ENCODE assay signal across 8 mouse cellular contexts in genomic region chr4:115839956-115840355, GRCm38 (mm10). TPM values are rescaled to one million over a fixed set of nuclear protein-coding genes. Genes with fewer than 3 reads are reported as not detected.
A peak's percentile ranks its signal among the peaks of the same experiment; 100 is the strongest.
DNase-seq lines count a peak whose midpoint lies in the region; ATAC-seq and TF ChIP-seq lines count a peak whose summit lies in the region.

No protein-coding gene starts in this region.

- H3K4me2 ChIP-seq in forebrain, embryonic 13.5 days, result peak overlapping the region; percentile 75
- H3K4me2 ChIP-seq in midbrain, postnatal 0 days (ENCODE audit: low read depth, low read length, poor library complexity, severe bottlenecking), result peak overlapping the region; percentile 72

- peak overlapping the region; percentile 77; the same call in 1 of the 2 replicates for H3K9ac ChIP-seq in forebrain, embryonic 13.5 days
- H3K9ac ChIP-seq in midbrain, postnatal 0 days (replicated peaks; ENCODE audit: low read length, poor library complexity, severe bottlenecking), result no peak overlapping the region

- TF ChIP-seq CTCF in midbrain, postnatal 0 days (IDR thresholded peaks at IDR 0.05), result no peak
- no peak for TF ChIP-seq CTCF in thymus, adult 2 months (IDR thresholded peaks at IDR 0.05; ENCODE audit: borderline replicate concordance, control insufficient read depth, extremely low read depth, insufficient read depth, low read length, poor library complexity)

- no peaks in the 10 kb centered on the region for H3K9me3 ChIP-seq in forebrain, embryonic 13.5 days (replicated peaks)
- no peaks in the 10 kb centered on the region for H3K9me3 ChIP-seq in midbrain, postnatal 0 days (ENCODE audit: low read length)

- no peaks in the 10 kb centered on the region for H3K36me3 ChIP-seq in forebrain, embryonic 13.5 days (ENCODE audit: poor library complexity, severe bottlenecking)
- peaks cover 2% of the 10 kb centered on the region; the same call in 1 of the 2 replicates for H3K36me3 ChIP-seq in midbrain, postnatal 0 days (ENCODE audit: insufficient read depth, low read length)
- H3K36me3 ChIP-seq in thymus, adult 2 months (ENCODE audit: control insufficient read depth, insufficient read depth, low read length), result no peaks in the 10 kb centered on the region

- H3K4me1 ChIP-seq in forebrain, embryonic 13.5 days, result peaks cover 7% of the 10 kb centered on the region
- H3K4me1 ChIP-seq in midbrain, postnatal 0 days (ENCODE audit: insufficient read depth, low read length), result no peaks in the 10 kb centered on the region
- peaks cover 10% of the 10 kb centered on the region for H3K4me1 ChIP-seq in thymus, adult 2 months (replicated peaks; ENCODE audit: control insufficient read depth, insufficient read depth, low read length)

- WGBS in forebrain, embryonic 13.5 days, result 62% methylated on average over 4 of the region's 4 CpGs
- WGBS in midbrain, postnatal 0 days, result 59% methylated on average over 4 of the region's 4 CpGs
- 63% methylated on average over 4 of the region's 4 CpGs for WGBS in thymus, adult 2 months

- no peak overlapping the region for H3K27ac ChIP-seq in forebrain, embryonic 13.5 days
- no peak overlapping the region for H3K27ac ChIP-seq in midbrain, postnatal 0 days (ENCODE audit: low read depth, low read length)
- H3K27ac ChIP-seq in thymus, adult 2 months (ENCODE audit: control insufficient read depth, insufficient read depth, low read length), result no peak overlapping the region

- peak overlapping the region; percentile 64 for H3K4me3 ChIP-seq in forebrain, embryonic 13.5 days
- H3K4me3 ChIP-seq in midbrain, postnatal 0 days (ENCODE audit: low read depth, low read length), result peak overlapping the region; percentile 58; the same call in 1 of the 2 replicates
- H3K4me3 ChIP-seq in thymus, adult 2 months (ENCODE audit: control insufficient read depth, insufficient read depth, low read length), result no peak overlapping the region

- no peaks in the 10 kb centered on the region for H3K27me3 ChIP-seq in forebrain, embryonic 13.5 days
- H3K27me3 ChIP-seq in midbrain, postnatal 0 days (ENCODE audit: insufficient read depth, low read length), result no peaks in the 10 kb centered on the region
- no peaks in the 10 kb centered on the region for H3K27me3 ChIP-seq in thymus, adult 2 months (ENCODE audit: control insufficient read depth, insufficient read depth, low read length)

- DNase-seq in lung, adult 18-20 months, result peak; percentile 30 to 38
- no peak for DNase-seq in lung, postnatal 14 days
- peak; percentile 37 to 38 for DNase-seq in kidney, postnatal 36 days
- DNase-seq in midbrain, postnatal 0 days (ENCODE audit: low spot score), result no peak
- DNase-seq in thymus, adult 2 months, result no peak
- no peak for DNase-seq in embryo, embryonic 10 days (ENCODE audit: low spot score)
- no peak for DNase-seq in cerebellum, adult 8-10 months

- no peak for ATAC-seq in forebrain, embryonic 13.5 days
- no peak for ATAC-seq in midbrain, postnatal 0 days (ENCODE audit: low FRiP score)

- no peak for TF ChIP-seq POLR2A in thymus, adult 2 months (IDR thresholded peaks at IDR 0.05; ENCODE audit: control insufficient read depth, extremely low read depth, insufficient read depth, low read length, poor library complexity)

RNA-seq across cellular contexts. Expression of gene Mknk1, which starts 1.0 kb away (rescaled TPM):
- polyA plus RNA-seq in forebrain, embryonic 13.5 days (2015; fragmentation: Nextera tagmentation; extraction: Ambion mirVana), result 21.7 and 23.0 TPM in 2 replicates
- 18.5 and 27.8 TPM in 2 replicates for total RNA-seq in midbrain, postnatal 0 days (2014; rRNA removed)
- polyA plus RNA-seq in midbrain, postnatal 0 days (2015; fragmentation: Nextera tagmentation; extraction: Ambion mirVana), result 22.8 and 23.2 TPM in 2 replicates
- polyA plus RNA-seq in thymus, adult 2 months (2012; rRNA removed), result 101 and 136 TPM in 2 replicates

RNA-seq across cellular contexts. Expression of gene Mob3c, which starts 12.1 kb away (rescaled TPM):
- polyA plus RNA-seq in forebrain, embryonic 13.5 days (2015; fragmentation: Nextera tagmentation; extraction: Ambion mirVana), result 3.8 and 4.9 TPM in 2 replicates
- 3.7 and 12.1 TPM in 2 replicates for total RNA-seq in midbrain, postnatal 0 days (2014; rRNA removed)
- polyA plus RNA-seq in midbrain, postnatal 0 days (2015; fragmentation: Nextera tagmentation; extraction: Ambion mirVana), result 2.8 and 3.1 TPM in 2 replicates
- polyA plus RNA-seq in thymus, adult 2 months (2012; rRNA removed), result 36.4 and 36.8 TPM in 2 replicates

RNA-seq across cellular contexts. Expression of gene Kncn, which starts 44.2 kb away (rescaled TPM):
- polyA plus RNA-seq in forebrain, embryonic 13.5 days (2015; fragmentation: Nextera tagmentation; extraction: Ambion mirVana), result 0.09 TPM in 1 of 2 replicates, not detected in the other
- total RNA-seq in midbrain, postnatal 0 days (2014; rRNA removed), result 0.09 and 0.11 TPM in 2 replicates
- 0.16 and 0.25 TPM in 2 replicates for polyA plus RNA-seq in midbrain, postnatal 0 days (2015; fragmentation: Nextera tagmentation; extraction: Ambion mirVana)
- 0.09 and 0.15 TPM in 2 replicates for polyA plus RNA-seq in thymus, adult 2 months (2012; rRNA removed)

RNA-seq across cellular contexts. Expression of gene 6430628N08Rik, which starts 50.5 kb away (rescaled TPM):
- 0.25 TPM in 1 of 2 replicates, not detected in the other for polyA plus RNA-seq in forebrain, embryonic 13.5 days (2015; fragmentation: Nextera tagmentation; extraction: Ambion mirVana)
- total RNA-seq in midbrain, postnatal 0 days (2014; rRNA removed), result 0.33 and 0.66 TPM in 2 replicates
- polyA plus RNA-seq in midbrain, postnatal 0 days (2015; fragmentation: Nextera tagmentation; extraction: Ambion mirVana), result 0.94 and 1.2 TPM in 2 replicates
- 0.17 TPM in 1 of 2 replicates, not detected in the other for polyA plus RNA-seq in thymus, adult 2 months (2012; rRNA removed)

RNA-seq across cellular contexts. Expression of gene Atpaf1, which starts 55.3 kb away (rescaled TPM):
- polyA plus RNA-seq in forebrain, embryonic 13.5 days (2015; fragmentation: Nextera tagmentation; extraction: Ambion mirVana), result 31.1 and 35.8 TPM in 2 replicates
- total RNA-seq in midbrain, postnatal 0 days (2014; rRNA removed), result 25.9 and 40.0 TPM in 2 replicates
- 37.8 and 38.7 TPM in 2 replicates for polyA plus RNA-seq in midbrain, postnatal 0 days (2015; fragmentation: Nextera tagmentation; extraction: Ambion mirVana)
- polyA plus RNA-seq in thymus, adult 2 months (2012; rRNA removed), result 30.2 and 37.5 TPM in 2 replicates

Comparison
In these comparisons a context has a peak if more than half of its experiments do, and no peak if none do; other contexts are left out.
1. DNase-seq: peak in lung, adult 18-20 months (2 of 2) and kidney, postnatal 36 days (2 of 2); none in lung, postnatal 14 days (single experiment), midbrain, postnatal 0 days (single experiment), thymus, adult 2 months (single experiment), embryo, embryonic 10 days (single experiment) and cerebellum, adult 8-10 months (single experiment).